ENCODE assay signal across 21 mouse cellular contexts in the genomic region with DNA sequence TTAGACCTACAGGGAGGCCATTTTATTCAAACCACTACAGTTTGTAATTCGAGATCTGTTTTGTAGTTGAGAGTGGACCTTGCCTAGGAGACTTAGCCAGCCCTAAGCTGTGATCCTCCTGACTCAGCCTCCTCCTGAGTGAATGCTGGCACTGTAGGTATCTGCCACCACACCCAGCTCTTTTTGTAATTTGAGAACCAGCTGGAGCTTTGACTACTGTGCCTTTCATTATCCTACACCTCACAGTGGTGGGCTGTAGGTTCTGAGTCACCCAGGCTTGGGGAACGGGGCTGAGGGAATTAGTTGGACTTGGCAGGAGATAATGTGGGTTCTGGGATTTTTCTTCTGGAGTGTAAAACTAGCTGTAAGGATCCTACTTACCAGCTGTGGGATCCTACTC. TPM values are rescaled to one million over a fixed set of nuclear protein-coding genes. Genes with fewer than 3 reads are reported as not detected.
A peak's percentile ranks its signal among the peaks of the same experiment; 100 is the strongest.
DNase-seq lines count a peak whose midpoint lies in the region; ATAC-seq lines count a peak whose summit lies in the region.
"Had no signal": no experiment of that assay in that cellular context is flagged by ENCODE, and none has a peak within 500 bp of the region (broad histone marks: within the 10 kb centered on the region; RNA-seq: fewer than 3 reads in every experiment).

No protein-coding gene starts in this region.

- no peak overlapping the region for H3K4me2 ChIP-seq in midbrain, embryonic 16.5 days (ENCODE audit: low read length)
- H3K4me2 ChIP-seq: forebrain, embryonic 13.5 days; heart, embryonic 11.5 days; heart, embryonic 15.5 days; hindbrain, embryonic 13.5 days had no signal

- intact Hi-C loops in left cerebral cortex, postnatal 36 days (cut with DNase I): no loop called here
- intact Hi-C loops in left cerebral cortex, postnatal 10 days (cut with DNase I): no loop called here

- H3K4me1 ChIP-seq in midbrain, embryonic 16.5 days (ENCODE audit: control insufficient read depth, insufficient read depth, low read length): no peaks in the 10 kb centered on the region
- H3K4me1 ChIP-seq: forebrain, embryonic 13.5 days had no signal

- H3K4me3 ChIP-seq in midbrain, embryonic 16.5 days (ENCODE audit: low read depth, low read length): no peak overlapping the region
- H3K4me3 ChIP-seq: embryonic facial prominence, embryonic 10.5 days; forebrain, embryonic 13.5 days; heart, embryonic 15.5 days; hindbrain, embryonic 13.5 days had no signal

- no peaks in the 10 kb centered on the region for H3K27me3 ChIP-seq in midbrain, embryonic 16.5 days (ENCODE audit: control insufficient read depth, insufficient read depth, low read depth, low read length)
- H3K27me3 ChIP-seq: forebrain, embryonic 13.5 days; heart, embryonic 15.5 days; hindbrain, embryonic 13.5 days had no signal

- H3K9ac ChIP-seq in midbrain, embryonic 16.5 days (ENCODE audit: low read depth, low read length): no peak overlapping the region
- H3K9ac ChIP-seq: forebrain, embryonic 13.5 days; heart, embryonic 15.5 days; hindbrain, embryonic 13.5 days had no signal

- H3K36me3 ChIP-seq in midbrain, embryonic 16.5 days (ENCODE audit: control insufficient read depth, insufficient read depth, low read length): no peaks in the 10 kb centered on the region
- H3K36me3 ChIP-seq: heart, embryonic 15.5 days; hindbrain, embryonic 13.5 days had no signal

- H3K9me3 ChIP-seq in midbrain, embryonic 16.5 days (replicated peaks; ENCODE audit: control insufficient read depth, low read length, poor library complexity, severe bottlenecking): no peaks in the 10 kb centered on the region; the same call in 1 of the 2 replicates
- H3K9me3 ChIP-seq: embryonic facial prominence, embryonic 10.5 days; forebrain, embryonic 13.5 days; heart, embryonic 15.5 days; hindbrain, embryonic 13.5 days had no signal

- H3K27ac ChIP-seq in midbrain, embryonic 16.5 days (ENCODE audit: low read length): no peak overlapping the region
- H3K27ac ChIP-seq: embryonic facial prominence, embryonic 10.5 days; forebrain, embryonic 13.5 days; heart, embryonic 15.5 days; hindbrain, embryonic 13.5 days; hindbrain, postnatal 0 days had no signal

- peak; percentile 74 for ATAC-seq in frontal cortex, adult (ENCODE audit: low TSS enrichment)
- no peak for ATAC-seq in midbrain, embryonic 16.5 days
- ATAC-seq: forebrain, embryonic 13.5 days; hindbrain, postnatal 0 days had no signal

- no peak for DNase-seq in frontal cortex, postnatal 10 days (ENCODE audit: low spot score in 2 of 2)
- DNase-seq in left cerebral cortex, postnatal 36 days (ENCODE audit: low spot score in 2 of 2): peak; percentile 25 to 34
- no peak for DNase-seq in left cerebral cortex, postnatal 10 days (ENCODE audit: extremely low spot score in 1 of 2, low spot score in 2 of 2)
- peak; percentile 53 for DNase-seq in 3134 (ENCODE audit: extremely low read depth, insufficient read length, low spot score)
- DNase-seq in ZHBTc4 (ENCODE audit: low read depth, low spot score): peak; percentile 73
- no peak for DNase-seq in adrenal gland, postnatal 36 days
- DNase-seq: adrenal gland, postnatal 14 days; cerebellum, adult 2 months; cerebellum, postnatal 10 days; gastrocnemius, postnatal 10 days; heart, adult 18-20 months; heart, postnatal 14 days had no signal

- WGBS in midbrain, embryonic 16.5 days: 93% methylated on average over 2 of the region's 2 CpGs

RNA-seq across cellular contexts. Expression of a gene that starts 9.5 kb away (rescaled TPM):
- total RNA-seq in left cerebral cortex, postnatal 36 days (2021): 100 to 1,000 TPM in 1 of 2 experiments, 10 to 100 TPM in 1; 95.1 to 108 TPM
- 100 to 1,000 TPM; 134 to 135 TPM for total RNA-seq in left cerebral cortex, postnatal 10 days (2021)
- 37.6 and 40.6 TPM in 2 replicates for polyA plus RNA-seq in midbrain, embryonic 16.5 days (2015; fragmentation: Nextera tagmentation; extraction: Ambion mirVana)
- total RNA-seq in adrenal gland, postnatal 36 days (2021): 100 to 1,000 TPM; 103 to 108 TPM
- total RNA-seq: hematopoietic stem cell, adult 5-6 weeks had no signal

Comparison
In these comparisons a context has a peak if more than half of its experiments do, and no peak if none do; other contexts are left out.
1. DNase-seq: peak in left cerebral cortex, postnatal 36 days (2 of 2), 3134 (single experiment) and ZHBTc4 (single experiment); none in frontal cortex, postnatal 10 days (0 of 2), left cerebral cortex, postnatal 10 days (0 of 2) and adrenal gland, postnatal 36 days (0 of 2).